Mouse (Mus musculus): Measurements from ENCODE around the gene Gm21992.
"Not testable (repeated sequence)": the region's sequence is repeated elsewhere in the genome, so short reads cannot be mapped to it uniquely, and the experiment has no call there.

GRCm38 (mm10) chr19:4760544-4760943, 50.9 kb downstream of the Gm21992 start:
- not testable (repeated sequence) for TF ChIP-seq CTCF (conservative IDR thresholded peaks at IDR 0.05; ENCODE audit: low read length); POU5F1 (IDR thresholded peaks at IDR 0.05; ENCODE audit: borderline replicate concordance, low read length)
